Mouse (Mus musculus): ENCODE measurements around the gene Olfr521. TPM values are rescaled to one million over a fixed set of nuclear protein-coding genes. Genes with fewer than 3 reads are reported as not detected.
"Not testable (repeated sequence)": the region's sequence is repeated elsewhere in the genome, so short reads cannot be mapped to it uniquely, and the experiment has no call there.

Gene Olfr521
- polyA plus RNA-seq (2011; ENCODE audit: insufficient read depth, insufficient read length, low read depth, missing spikeins) = not detected in 2 replicates

DNA sequence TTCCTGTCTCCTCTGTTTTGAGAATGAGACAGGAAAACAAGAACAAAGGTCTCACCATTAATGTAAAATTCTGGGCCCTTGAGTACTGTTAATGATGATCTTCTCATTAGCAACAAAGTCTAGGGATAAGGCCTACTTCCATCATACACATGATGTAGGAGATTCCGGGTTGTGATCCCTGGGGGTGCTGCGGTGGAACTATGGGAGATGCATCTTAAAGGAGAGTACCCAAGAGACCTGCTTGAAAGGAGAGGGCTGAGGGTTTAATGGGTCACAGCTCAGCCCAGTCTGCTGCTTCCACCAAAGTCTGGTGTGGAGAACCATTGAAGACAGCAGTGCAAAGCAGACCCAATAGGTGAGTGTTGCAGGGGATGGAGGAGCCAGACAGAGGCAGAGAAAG is at the start of gene Olfr521:
Olfr521 (plus strand) TSS at position 301 of the 400 bp plus-strand sequence.
- peaks cover 13% of the 10 kb centered on the region for H3K9me3 ChIP-seq (replicated peaks; ENCODE audit: control insufficient read depth, insufficient read depth, low read length, poor library complexity, severe bottlenecking)
- H3K4me1 ChIP-seq (ENCODE audit: control insufficient read depth, insufficient read depth, low read length) = no peaks in the 10 kb centered on the region
- no peaks in the 10 kb centered on the region for H3K36me3 ChIP-seq (ENCODE audit: control insufficient read depth, insufficient read depth, low read length, poor library complexity, severe bottlenecking)
- no peak within 1 kb of the TSS for H3K9ac ChIP-seq (ENCODE audit: low read depth, poor library complexity, severe bottlenecking)
- no peak within 1 kb of the TSS for H3K27ac ChIP-seq (ENCODE audit: insufficient read depth, low read length)
- H3K4me3 ChIP-seq (ENCODE audit: low read depth, low read length) = no peak within 1 kb of the TSS
- TF ChIP-seq EP300 (IDR thresholded peaks at IDR 0.05; ENCODE audit: insufficient read depth, low read depth, low read length) (no peak), CTCF (IDR thresholded peaks at IDR 0.05; ENCODE audit: low read depth, low read length) (no peak), POLR2A (IDR thresholded peaks at IDR 0.05; ENCODE audit: insufficient read depth, low read length) (no peak)
- no peaks in the 10 kb centered on the region for H3K27me3 ChIP-seq (ENCODE audit: control insufficient read depth, insufficient read depth, low read length, poor library complexity, severe bottlenecking)

GRCm38 (mm10) chr7:99716536-99716935 is 46.8 kb upstream of the Olfr521 start:
- Histone ChIP-seq H3K4me1 (ENCODE audit: control insufficient read depth, insufficient read depth, low read length) (no peaks in the 10 kb centered on the region), H3K9ac (ENCODE audit: low read depth, poor library complexity, severe bottlenecking) (no peak overlapping the region), H3K4me3 (ENCODE audit: low read depth, low read length) (no peak overlapping the region), H3K27ac (ENCODE audit: insufficient read depth, low read length) (no peak overlapping the region), H3K27me3 (ENCODE audit: control insufficient read depth, insufficient read depth, low read length, poor library complexity, severe bottlenecking) (no peaks in the 10 kb centered on the region), H3K9me3 (replicated peaks; ENCODE audit: control insufficient read depth, insufficient read depth, low read length, poor library complexity, severe bottlenecking) (no peaks in the 10 kb centered on the region), H3K36me3 (ENCODE audit: control insufficient read depth, insufficient read depth, low read length, poor library complexity, severe bottlenecking) (no peaks in the 10 kb centered on the region)
- TF ChIP-seq POLR2A (IDR thresholded peaks at IDR 0.05; ENCODE audit: insufficient read depth, low read length) (no peak), CTCF (IDR thresholded peaks at IDR 0.05; ENCODE audit: low read depth, low read length) (no peak), EP300 (IDR thresholded peaks at IDR 0.05; ENCODE audit: insufficient read depth, low read depth, low read length) (no peak)

- H3K4me1 ChIP-seq (ENCODE audit: control insufficient read depth, insufficient read depth, low read length) = no peaks in the 10 kb centered on the region
- no peak within 1 kb of the TSS for H3K4me3 ChIP-seq (ENCODE audit: low read depth, low read length)
- TF ChIP-seq POLR2A (IDR thresholded peaks at IDR 0.05; ENCODE audit: insufficient read depth, low read length) = no peak
- TF ChIP-seq EP300 (IDR thresholded peaks at IDR 0.05; ENCODE audit: insufficient read depth, low read depth, low read length) = no peak
- no peak for TF ChIP-seq CTCF (IDR thresholded peaks at IDR 0.05; ENCODE audit: low read depth, low read length)
- H3K9me3 ChIP-seq (replicated peaks; ENCODE audit: control insufficient read depth, insufficient read depth, low read length, poor library complexity, severe bottlenecking) = no peaks in the 10 kb centered on the region
- H3K9ac ChIP-seq (ENCODE audit: low read depth, poor library complexity, severe bottlenecking) = no peak within 1 kb of the TSS
- H3K27me3 ChIP-seq (ENCODE audit: control insufficient read depth, insufficient read depth, low read length, poor library complexity, severe bottlenecking) = no peaks in the 10 kb centered on the region
- H3K36me3 ChIP-seq (ENCODE audit: control insufficient read depth, insufficient read depth, low read length, poor library complexity, severe bottlenecking) = no peaks in the 10 kb centered on the region
- H3K27ac ChIP-seq (ENCODE audit: insufficient read depth, low read length) = no peak within 1 kb of the TSS
These were observed 33.3 kb upstream of the Olfr521 start, which contains the start of gene Olfr520 for GRCm38 (mm10) chr7:99729973-99730372. Gene Olfr520 (plus strand): TSS chr7:99730273.

DNA sequence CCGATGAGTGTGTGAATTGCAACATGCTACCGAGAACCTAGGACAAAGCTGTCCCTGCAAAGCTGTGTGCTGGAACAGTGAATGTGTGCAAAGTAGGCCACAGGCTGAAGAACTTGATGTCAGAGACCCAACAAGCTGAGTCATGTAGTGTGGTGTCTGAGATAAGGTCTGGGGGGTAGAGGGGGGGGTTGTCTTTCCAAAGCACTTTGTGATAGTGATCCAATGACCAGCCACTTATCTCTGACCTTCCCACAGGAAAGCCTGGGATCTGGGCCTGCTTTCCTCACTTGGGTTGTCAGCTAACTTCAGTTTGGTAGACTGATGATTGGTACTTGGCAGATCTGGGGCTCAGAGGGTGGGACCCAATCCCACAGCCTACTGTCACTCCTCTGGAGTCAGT is 28.7 kb upstream of the Olfr521 start:
- no peak overlapping the region for H3K9ac ChIP-seq (ENCODE audit: low read depth, poor library complexity, severe bottlenecking)
- no peaks in the 10 kb centered on the region for H3K4me1 ChIP-seq (ENCODE audit: control insufficient read depth, insufficient read depth, low read length)
- no peaks in the 10 kb centered on the region for H3K36me3 ChIP-seq (ENCODE audit: control insufficient read depth, insufficient read depth, low read length, poor library complexity, severe bottlenecking)
- no peak overlapping the region for H3K4me3 ChIP-seq (ENCODE audit: low read depth, low read length)
- no peak for TF ChIP-seq EP300 (IDR thresholded peaks at IDR 0.05; ENCODE audit: insufficient read depth, low read depth, low read length)
- no peak for TF ChIP-seq CTCF (IDR thresholded peaks at IDR 0.05; ENCODE audit: low read depth, low read length)
- TF ChIP-seq POLR2A (IDR thresholded peaks at IDR 0.05; ENCODE audit: insufficient read depth, low read length) = no peak
- no peaks in the 10 kb centered on the region for H3K9me3 ChIP-seq (replicated peaks; ENCODE audit: control insufficient read depth, insufficient read depth, low read length, poor library complexity, severe bottlenecking)
- no peak overlapping the region for H3K27ac ChIP-seq (ENCODE audit: insufficient read depth, low read length)
- H3K27me3 ChIP-seq (ENCODE audit: control insufficient read depth, insufficient read depth, low read length, poor library complexity, severe bottlenecking) = no peaks in the 10 kb centered on the region

DNA sequence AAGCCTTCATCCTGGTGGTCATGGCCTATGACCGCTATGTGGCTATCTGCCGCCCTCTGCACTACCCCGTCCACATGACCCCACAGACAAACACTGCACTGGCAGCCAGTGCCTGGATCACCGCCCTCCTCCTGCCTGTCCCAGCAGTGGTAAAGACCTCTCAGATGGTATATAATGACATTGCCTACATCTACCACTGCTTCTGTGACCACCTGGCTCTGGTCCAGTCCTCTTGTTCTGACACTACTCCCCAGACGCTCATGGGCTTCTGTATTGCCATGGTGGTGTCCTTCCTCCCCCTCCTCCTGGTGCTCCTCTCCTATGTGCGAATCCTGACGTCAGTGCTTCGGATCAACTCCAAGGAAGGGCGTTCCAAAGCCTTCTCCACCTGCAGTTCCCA is 27.8 kb upstream of the Olfr521 start:
- not testable (repeated sequence) for H3K4me3 ChIP-seq (ENCODE audit: low read depth, low read length); H3K4me1 ChIP-seq (ENCODE audit: control insufficient read depth, insufficient read depth, low read length); H3K9ac ChIP-seq (ENCODE audit: low read depth, poor library complexity, severe bottlenecking); H3K27me3 ChIP-seq (ENCODE audit: control insufficient read depth, insufficient read depth, low read length, poor library complexity, severe bottlenecking); H3K9me3 ChIP-seq (replicated peaks; ENCODE audit: control insufficient read depth, insufficient read depth, low read length, poor library complexity, severe bottlenecking); H3K27ac ChIP-seq (ENCODE audit: insufficient read depth, low read length); H3K36me3 ChIP-seq (ENCODE audit: control insufficient read depth, insufficient read depth, low read length, poor library complexity, severe bottlenecking)

GRCm38 (mm10) chr7:99739276-99739675 is 24.0 kb upstream of the Olfr521 start:
- H3K9me3 ChIP-seq (replicated peaks; ENCODE audit: control insufficient read depth, insufficient read depth, low read length, poor library complexity, severe bottlenecking) = no peaks in the 10 kb centered on the region
- H3K4me1 ChIP-seq (ENCODE audit: control insufficient read depth, insufficient read depth, low read length) = no peaks in the 10 kb centered on the region
- H3K27me3 ChIP-seq (ENCODE audit: control insufficient read depth, insufficient read depth, low read length, poor library complexity, severe bottlenecking) = no peaks in the 10 kb centered on the region; the same call in none of the 2 replicates
- no peak overlapping the region for H3K9ac ChIP-seq (ENCODE audit: low read depth, poor library complexity, severe bottlenecking)
- H3K36me3 ChIP-seq (ENCODE audit: control insufficient read depth, insufficient read depth, low read length, poor library complexity, severe bottlenecking) = no peaks in the 10 kb centered on the region
- H3K27ac ChIP-seq (ENCODE audit: insufficient read depth, low read length) = no peak overlapping the region
- H3K4me3 ChIP-seq (ENCODE audit: low read depth, low read length) = no peak overlapping the region
- TF ChIP-seq CTCF (IDR thresholded peaks at IDR 0.05; ENCODE audit: low read depth, low read length) (no peak), EP300 (IDR thresholded peaks at IDR 0.05; ENCODE audit: insufficient read depth, low read depth, low read length) (no peak), POLR2A (IDR thresholded peaks at IDR 0.05; ENCODE audit: insufficient read depth, low read length) (no peak)

Data from ES-Bruce4 (cell line).